Mouse (Mus musculus) c-Kit-positive CD71-negative TER-119-negative erythroid progenitor cells, embryonic 14.5 days (primary cell): Measurements from ENCODE around the gene Cdkal1.

Experiments
- DNase-seq: peaks from one replicate; pipeline ENCODE4 v3.0.0-alpha.2; 2013; ENCODE audit warnings: low read depth

Gene Cdkal1

DNA sequence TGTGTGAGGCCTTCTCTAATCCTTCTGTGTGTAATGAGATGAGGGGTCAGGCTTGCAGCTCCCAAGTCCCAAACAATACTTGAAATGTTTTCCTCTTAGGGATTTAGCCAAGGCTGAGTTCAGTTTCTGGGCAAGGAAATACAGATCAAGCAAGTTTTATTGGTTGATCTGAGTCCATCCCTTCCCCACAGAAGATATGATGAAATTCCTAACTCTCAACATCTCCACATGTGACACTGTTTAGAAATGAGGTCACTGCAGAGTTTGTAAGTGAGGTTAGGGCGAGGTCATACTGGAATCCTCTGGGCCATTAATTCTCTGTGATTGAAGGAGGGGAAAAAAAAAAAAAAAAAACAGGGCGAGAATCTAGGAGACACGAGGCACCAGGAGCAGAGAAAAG, 607.7 kb downstream of the Cdkal1 start:
- DNase-seq, result no peak

DNA sequence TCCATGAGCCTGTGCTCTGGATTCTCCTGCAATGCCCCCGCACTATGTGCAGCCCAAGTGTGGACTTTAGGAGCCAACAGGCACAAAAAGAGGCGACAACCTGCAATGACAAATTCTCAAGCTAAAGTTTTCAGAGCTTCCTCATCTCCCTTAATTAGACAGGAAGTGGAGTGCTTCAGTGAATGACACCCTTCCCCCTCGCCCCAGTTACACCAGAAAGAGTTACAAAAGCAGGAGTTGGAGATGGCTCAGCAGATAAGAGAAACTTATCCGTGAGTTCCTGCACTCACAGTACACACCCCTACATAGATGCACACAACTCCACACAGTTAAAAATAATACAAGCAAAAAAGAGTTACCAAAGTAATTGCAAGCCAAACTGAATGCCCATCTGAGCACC, 620.4 kb downstream of the Cdkal1 start:
- peak; percentile 8 for DNase-seq

DNA sequence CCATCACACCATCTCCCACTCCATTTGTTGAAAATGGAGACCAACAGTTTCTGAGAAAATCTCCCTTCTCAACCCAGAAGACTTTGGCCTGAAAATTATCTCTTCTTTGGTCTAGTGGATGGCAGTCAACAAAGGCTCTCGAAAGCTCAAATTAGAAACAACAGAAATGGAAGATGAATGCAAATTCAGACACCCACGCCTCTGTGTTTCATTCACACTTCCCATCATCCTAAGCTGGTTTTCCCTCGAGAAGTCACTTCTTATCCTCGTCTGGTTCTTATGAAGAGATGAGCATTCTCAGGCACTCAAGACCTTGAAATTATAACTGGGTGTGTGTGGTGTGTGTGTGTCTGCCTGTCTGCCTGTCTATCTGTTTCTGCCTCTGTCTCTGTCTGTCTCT, 621.0 kb downstream of the Cdkal1 start:
- DNase-seq, result no peak

DNA sequence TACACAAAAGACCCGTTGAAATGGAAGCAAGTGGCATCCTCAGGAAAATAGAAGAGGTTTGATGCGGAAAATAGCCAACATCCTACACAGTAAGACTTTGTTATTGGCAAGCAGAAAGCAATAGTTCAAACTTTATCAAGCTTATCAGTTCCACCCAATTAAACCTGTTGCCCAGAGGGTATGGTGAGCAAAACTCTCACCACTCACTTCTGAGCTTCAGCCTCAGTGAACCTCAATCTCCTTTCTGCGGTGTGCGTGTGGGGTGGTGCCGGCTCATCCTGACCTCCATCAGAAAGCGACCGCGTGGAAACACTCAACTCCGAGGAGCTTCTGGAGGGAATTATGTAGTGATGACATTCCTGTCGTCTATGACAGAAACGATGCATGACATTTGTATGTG, 621.5 kb downstream of the Cdkal1 start:
- no peak for DNase-seq

DNA sequence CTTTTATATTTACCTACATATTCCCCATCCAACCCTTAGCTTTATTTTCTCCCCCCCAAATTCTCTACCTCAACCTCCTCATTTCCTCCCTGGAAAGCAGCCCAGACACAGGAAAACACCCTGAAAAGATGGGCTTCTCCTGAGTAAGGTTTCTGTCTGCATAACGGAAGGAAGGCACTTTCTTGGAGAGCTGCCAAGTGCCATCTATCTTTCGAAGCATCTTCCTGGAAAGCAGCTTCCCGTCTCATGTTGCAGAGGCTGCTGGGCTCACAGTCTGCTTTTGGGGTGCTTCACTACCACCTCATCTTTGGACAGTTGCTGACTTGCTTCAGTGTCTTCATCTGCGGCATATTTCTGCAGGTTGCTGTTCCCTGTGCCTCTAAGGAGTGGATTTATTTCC, 622.8 kb downstream of the Cdkal1 start:
- no peak for DNase-seq

DNA sequence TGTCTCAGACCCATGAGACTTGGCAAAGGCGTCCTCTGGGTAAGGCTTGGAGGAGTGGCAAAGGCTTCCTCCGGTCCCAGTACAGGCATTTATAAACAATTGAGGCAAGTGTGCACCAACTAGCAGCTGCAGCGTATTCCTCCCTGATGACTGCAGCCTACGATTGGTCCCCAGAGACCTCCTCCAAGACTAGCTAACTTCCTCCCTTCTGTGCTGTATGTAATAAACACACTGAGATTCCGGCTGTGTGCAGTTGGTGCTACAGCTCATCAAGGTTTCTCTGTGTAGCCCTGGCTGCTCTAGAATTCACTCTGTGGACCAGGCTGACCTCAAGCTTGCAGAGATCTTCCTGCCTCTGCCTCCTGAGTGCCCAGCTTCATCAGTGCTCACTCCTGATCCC, 630.7 kb downstream of the Cdkal1 start:
- no peak for DNase-seq

DNA sequence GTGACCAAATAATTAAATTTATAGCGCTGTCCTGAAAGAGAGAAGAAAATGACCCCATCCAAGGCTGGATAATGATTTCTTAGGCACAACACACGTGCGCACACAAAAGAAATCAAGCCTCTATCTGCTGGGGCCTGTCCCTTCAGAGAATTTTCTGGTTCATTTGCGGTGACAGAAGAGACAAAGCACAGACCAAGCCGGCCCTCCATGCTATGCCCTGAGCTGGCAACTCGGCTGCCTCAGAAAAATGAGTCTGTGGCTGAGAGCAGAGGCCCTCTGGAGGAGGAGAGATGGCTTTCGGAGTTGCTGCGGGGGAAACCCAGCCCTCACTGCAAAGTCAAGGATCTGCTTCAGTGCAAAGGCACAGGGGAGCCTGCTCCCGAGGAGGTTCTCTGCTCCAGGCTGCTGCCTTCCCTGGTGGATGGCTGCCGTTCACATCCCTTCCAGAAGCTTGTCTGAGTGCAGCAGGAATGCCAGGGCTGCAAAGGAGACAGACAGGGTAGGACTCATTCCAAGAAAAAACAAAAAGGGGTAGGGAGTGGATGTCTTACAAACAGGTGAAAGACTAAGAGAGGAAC, 633.1 kb downstream of the Cdkal1 start:
- DNase-seq, result no peak

DNA sequence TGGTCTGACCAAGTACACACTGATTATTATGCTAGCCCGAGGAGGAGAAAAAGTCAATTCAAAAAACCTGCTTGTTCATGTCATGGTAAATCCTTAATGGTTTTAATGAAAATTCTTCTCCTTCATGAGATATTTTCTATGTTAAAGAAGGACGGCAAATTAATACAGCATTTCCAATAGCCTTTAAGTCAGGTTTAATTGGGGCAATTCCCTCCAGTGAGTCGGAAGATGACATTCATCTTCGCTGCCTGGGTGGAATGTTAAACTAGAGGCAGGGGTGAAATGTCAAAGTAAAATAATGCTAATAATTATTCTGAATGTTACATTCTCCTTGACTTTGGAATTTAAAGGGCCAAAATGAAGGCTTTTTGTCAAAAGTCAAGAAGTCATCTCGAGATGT, 633.8 kb downstream of the Cdkal1 start:
- DNase-seq, result no peak

DNA sequence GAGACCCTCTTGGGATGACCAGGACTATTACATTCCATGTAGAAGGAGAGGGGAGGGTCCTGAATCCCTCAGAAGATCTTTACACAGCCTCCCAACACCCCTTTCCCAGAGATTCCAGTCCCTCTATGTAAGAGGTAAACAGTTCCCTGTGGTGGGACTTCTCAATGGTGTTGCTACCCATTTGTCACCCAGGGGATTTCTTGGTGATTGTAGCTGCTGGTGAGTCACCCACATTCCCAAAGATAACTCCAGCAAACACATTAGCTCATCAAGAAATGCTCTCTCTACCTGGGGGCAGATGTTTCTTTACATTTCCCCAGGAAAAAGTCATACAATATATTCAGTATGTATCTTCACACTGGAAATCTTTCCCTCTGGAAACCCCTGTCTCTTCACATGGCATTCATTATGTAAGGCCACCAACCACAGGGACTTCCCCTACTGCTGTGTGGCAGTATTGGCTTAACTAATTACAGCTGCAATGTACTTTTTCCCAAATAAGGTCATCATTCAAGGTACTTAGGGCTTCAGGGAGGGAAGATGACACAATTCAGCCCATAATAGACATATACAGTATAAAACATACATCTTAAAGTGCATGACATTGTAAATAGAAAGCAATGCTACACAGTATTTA, 636.8 kb downstream of the Cdkal1 start:
- DNase-seq, result no peak

DNA sequence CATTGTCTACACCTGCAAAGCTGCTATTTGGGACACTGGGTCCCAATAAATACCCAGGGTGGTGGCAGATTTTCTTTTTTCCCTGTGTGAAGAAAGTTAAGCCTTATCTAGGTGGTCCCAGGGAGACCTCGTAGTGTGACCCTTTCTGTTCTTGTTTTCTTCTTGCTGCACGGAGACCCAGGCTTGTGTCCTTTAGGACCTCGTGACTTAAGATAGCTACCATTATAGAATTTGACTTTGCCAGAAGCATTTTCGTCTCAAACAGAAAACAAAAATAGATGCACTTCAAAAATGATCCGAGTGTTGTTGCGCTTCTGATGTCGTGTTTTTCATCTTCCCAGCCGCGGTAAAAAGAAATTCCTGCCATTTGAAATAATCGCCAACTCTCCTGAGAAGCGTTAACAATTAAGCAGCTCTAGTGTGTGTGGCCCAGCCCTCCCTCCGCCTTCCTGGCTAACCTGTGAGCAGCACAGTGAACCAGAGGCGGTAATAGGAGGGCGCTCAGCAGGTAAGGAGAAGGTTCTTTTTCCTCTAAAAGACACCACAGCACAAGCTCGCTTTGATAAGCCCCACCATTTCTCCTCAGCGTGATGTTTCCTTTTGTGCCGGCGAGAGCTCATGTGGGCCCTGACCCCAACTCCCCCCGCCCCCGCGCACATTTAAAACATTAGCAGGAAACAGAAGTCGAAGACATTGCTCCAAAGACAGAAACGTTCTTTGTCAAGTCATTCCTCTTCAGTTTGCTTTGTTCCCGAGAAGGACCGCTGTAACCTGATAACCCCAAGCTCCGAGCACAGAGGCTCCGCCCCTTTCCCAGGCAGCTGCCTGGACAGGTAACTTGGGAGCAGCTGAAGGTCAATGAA, 645.1 kb downstream of the Cdkal1 start:
- peak; percentile 6 for DNase-seq

DNA sequence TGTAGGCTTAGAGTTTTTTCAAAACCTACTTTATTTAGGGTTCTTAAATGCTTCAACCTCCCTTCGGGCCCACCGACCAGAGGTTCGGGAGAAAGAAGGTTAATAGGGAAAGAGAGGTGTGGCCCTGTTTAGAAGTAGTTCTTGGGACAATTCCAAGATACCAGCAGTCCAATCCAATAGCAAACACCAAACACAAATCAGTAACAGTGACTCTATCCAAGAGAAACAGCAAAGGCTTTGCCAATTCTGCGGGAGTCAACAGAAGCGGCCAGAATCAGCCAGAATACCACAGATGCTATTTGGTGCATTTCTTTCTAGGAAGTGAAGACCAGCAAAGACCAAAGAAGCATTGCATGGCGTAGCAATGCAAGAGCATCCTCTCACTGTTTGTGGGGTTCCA, 646.7 kb downstream of the Cdkal1 start:
- DNase-seq, result no peak

DNA sequence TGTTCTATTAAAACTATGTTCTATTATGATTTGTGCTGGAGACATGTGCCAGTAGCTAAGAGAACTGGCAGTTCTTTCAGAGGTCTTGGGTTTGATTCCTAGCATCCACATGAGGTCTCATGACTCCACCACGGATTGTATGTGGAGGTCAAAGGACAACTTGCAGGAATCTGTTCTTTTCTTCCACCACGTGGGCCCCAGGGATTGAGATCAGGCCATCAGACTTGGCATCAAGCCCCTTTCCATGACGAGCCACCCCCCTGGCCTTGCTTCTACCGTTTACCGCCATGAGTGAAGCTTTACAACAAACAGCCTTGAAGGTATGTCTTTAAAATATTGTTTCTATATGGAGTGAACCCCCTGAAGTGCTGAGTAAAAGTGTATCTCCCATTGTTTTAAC, 651.6 kb downstream of the Cdkal1 start:
- DNase-seq, result no peak

DNA sequence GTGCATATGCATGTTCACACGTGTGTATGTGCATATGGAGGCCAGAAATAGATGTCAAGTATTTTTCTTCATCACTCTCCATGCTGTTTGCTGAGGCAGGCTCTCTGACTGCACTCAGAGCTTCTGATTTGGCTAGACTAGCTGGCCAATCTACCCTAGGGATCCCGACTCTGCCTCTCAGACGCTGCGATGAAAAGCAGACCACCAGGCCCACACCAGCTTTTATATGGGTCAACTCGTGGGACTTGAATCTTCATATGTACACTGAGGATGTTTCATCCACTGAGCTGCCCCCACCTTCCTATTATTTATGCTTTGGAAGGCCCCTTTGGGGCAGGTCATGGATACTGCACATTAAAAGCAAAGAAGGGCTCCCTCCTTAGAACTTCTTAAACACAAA, 652.0 kb downstream of the Cdkal1 start:
- no peak for DNase-seq

DNA sequence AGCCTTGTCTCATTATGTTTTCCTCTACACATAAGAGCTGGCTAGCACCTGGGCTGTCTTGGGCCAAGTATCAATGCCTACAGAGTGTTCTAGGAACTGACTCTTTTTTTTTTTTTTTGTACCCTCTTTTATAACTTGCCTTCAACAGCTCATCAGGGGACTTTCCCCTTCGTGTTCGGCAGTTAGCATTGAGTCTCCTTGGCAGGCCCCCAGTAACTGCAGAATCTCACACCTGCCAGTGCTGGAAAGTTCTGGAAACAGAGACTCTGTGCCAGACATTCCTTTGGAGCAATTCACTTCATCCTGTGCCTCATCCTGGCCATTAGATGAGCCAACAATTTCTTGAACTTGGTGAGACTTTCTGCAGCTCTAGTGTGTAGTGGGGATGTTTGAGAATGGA, 652.9 kb downstream of the Cdkal1 start:
- no peak for DNase-seq

DNA sequence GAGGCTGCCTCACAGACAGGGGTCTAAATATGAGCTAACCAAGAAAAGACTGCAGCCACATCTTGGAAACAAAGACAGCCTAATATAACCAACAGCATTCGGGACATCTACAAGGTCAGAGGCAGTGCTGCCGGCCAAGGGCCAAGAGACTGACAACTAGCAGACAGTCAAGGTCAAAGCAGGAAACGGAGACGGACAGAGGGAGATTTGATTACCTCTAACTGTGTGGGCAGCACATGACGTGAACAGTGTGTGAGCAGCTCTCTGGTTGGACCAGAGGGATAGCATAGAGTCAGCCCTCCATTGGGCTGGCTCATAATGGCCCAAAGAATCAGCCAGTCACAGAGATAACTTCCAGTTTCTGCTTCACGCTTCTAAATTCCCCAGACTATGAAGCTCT, 655.8 kb downstream of the Cdkal1 start:
- no peak for DNase-seq

DNA sequence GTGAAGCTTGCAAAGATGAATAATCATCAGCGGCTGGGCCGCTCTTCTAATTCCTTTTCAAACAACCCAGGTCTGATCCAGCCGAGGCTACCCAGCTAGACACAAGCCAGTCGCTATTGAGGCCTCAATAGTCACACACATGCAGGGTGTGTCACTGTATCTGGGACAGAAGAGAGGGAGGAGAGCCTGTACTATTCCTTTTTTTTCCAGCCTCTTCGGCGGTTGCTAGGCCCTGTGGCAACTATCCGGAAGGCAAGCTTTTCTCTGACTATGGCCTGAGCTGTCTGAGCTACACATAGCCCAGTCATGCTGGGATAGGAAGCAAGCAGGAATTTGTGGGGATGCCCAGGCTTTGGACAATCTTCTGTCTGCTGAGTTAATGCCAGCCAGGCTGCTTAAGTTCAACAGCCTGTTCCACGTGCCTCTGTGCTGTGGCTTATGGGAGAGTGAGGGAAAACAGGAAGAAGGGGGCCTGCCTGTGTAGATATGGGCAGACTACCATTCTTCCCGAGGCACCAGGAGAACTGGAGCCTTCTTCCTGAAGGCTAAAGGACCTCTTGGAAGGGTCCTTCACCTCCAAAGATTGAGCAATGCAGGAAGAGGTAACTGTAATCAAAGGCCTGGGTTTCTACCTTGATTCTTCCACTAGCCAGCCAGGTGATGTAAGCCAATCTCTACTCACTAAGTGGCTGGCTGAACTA, 658.5 kb downstream of the Cdkal1 start:
- DNase-seq, result no peak

DNA sequence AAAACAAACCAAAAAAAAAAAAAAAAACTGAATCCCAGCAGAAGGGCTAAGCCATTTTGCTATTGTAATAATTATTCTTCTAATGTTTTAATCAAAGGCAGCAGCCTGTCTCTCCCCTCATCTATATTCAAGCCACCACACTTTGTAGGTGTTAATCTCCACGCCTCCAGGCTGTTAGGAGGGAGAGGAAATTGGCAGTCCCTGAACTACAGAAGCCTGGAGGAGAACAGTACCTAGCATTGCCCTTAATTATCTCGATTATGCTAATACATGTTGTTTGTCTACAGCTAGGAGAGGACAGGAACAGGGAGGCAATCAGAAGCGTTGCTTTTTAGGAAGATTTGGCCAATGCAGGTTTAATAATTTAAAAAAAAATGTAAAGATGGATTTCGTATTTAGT, 659.8 kb downstream of the Cdkal1 start:
- DNase-seq, result no peak

DNA sequence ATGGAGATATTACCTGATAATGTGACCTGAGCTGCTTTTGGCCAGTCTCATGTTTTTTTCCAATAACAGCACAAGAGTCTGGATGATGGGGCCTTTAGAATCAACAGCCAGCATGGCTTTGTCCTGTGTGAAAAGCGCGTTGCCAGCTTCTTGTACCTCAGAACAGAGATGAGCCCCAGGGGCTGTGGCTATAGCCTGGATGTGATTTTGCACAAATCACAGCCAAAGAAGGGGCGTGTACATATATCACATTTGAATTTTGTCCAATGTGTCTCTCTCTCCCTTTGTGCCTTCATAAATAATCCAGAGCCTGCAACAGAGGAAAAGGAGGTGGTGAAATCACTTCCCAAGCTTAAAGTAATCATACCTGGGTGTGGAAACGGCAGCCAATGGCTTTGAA, 660.5 kb downstream of the Cdkal1 start:
- DNase-seq, result no peak

DNA sequence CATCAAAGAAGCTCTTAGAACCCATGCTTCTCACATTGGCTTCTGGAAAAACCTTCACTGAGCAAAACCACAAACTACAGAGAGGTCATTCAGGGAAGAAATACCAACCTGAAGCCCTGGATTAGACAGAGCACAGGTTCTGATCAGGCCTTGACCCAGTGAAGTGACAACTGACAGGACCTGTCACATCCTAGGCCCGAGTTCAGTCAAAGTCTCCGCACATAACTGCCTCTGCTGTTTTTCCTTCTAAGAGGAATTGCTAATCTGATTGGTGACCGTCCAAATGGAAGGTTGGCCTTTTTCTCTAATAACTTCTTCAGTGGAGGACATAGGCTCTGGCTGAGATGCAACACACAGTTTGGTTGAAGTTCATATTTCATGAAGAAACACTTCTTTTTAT, 662.8 kb downstream of the Cdkal1 start:
- no peak for DNase-seq

DNA sequence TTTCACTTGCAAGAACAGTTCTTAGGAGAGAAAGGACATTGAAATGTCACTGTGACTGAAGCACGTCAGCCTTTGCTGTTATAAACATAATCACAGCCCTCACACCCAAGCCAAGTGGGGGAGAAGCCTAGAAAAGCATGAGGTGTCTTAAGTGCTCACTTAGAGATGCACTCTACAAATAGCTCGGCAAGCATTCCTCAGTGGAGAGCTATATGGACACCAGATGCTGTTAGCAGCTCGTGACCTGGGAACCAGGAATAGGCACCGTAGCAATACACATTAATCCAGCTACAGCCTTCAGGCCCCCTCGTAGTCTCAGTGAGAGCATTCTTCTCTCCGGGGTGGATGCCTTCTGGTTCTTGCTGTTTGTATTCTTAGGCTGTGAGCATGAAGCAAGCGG, 664.9 kb downstream of the Cdkal1 start:
- DNase-seq, result no peak

DNA sequence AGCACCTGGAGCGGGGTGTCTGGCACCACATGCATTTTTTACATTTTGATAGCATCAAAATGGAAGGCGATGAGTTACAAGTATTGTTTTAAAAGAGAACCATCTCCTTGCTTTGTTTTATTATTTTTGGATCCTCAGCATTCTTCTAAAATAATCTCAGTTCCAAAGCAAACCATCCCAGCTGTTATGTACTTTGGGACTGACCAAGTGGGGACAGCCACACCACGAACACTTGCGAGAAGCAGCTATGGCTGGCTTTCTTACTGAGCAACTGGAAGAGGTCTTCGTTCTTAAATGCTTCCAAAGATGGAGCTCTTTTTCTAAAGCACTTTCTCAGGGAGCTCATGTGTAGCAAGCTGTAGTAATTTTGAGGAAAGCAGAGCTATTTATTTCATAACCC, 668.7 kb downstream of the Cdkal1 start:
- no peak for DNase-seq

DNA sequence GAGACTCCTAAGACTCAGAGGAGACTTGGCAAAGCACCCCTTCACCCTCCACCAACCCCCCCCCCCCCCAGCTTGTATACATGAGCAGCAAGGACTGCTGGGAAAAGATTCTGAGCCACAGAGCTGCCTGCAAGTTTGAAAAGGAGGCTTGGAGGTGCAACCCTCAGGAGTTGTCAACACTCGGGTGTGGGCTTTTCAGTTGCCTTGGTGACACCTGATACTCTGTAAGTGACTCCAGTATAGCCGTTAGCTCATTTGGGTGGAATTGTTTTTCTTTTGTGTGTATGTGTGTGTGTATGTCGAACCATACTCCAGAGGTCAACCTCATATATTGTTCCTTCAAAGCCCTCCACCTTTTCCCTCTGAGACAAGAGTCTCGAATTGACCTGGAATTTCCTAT, 669.9 kb downstream of the Cdkal1 start:
- DNase-seq, result no peak

DNA sequence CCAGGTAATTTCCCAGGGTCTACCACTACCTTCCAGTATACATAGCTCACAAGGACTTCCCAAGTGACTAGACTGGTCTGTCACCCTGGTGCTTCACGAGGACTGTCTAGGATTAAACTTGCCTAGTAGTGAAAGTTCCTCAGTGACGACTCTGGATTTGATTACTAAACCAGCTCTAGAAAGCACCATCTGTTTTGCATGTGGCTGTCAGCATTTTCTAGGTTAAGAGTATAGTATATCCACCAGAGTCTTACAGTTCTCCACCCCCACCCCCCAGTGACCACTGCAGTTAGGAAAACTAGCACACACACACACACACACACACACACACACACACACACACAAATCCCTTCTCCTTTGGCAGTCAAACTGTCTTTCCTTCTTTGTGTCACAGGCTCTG, 670.9 kb downstream of the Cdkal1 start:
- DNase-seq, result no peak
